Mouse (Mus musculus) MEL (cell line): Measurements from ENCODE around the gene Fgfr2. TPM values are rescaled to one million over a fixed set of nuclear protein-coding genes. Genes with fewer than 3 reads are reported as not detected.

Experiments used
- DNase-seq: peaks from one replicate; pipeline ENCODE4 v3.0.0; 2011; ENCODE audit warnings: low read depth, low spot score
- H3K27ac ChIP-seq: 2 replicates; pipeline ENCODE4 v1.5.1; 2012; ENCODE audit warnings: low read depth, mild to moderate bottlenecking, control low read depth, low read length, moderate library complexity; ENCODE audit not compliant: control insufficient read depth
- H3K27me3 ChIP-seq, 2 experiments: fragments of 150-350 bp in 1 of 2; sonication (generic) in 1 of 2; 2 replicates each; pipeline ENCODE4 v1.6.1; 2012; ENCODE audit warnings: low read length in 2 of 2, mild to moderate bottlenecking in 2 of 2, improper control_type of control experiment in 1 of 2, moderate library complexity in 1 of 2; ENCODE audit not compliant: insufficient read depth in 2 of 2, control insufficient read depth in 1 of 2
- H3K36me3 ChIP-seq, 2 experiments: 2 replicates each; pipeline ENCODE4 v1.6.1; 2012 to 2014; ENCODE audit warnings: low read length in 2 of 2, improper control_type of control experiment in 1 of 2, inconsistent platforms in 1 of 2, mild to moderate bottlenecking in 1 of 2; ENCODE audit not compliant: insufficient read depth in 2 of 2, control insufficient read depth in 1 of 2
- H3K4me1 ChIP-seq, 2 experiments: fragments of 150-350 bp in 1 of 2; sonication (generic) in 1 of 2; 2 replicates each; pipeline ENCODE4 v1.6.1; 2012; ENCODE audit warnings: low read length in 2 of 2, improper control_type of control experiment in 1 of 2, mild to moderate bottlenecking in 1 of 2; ENCODE audit not compliant: insufficient read depth in 2 of 2, control insufficient read depth in 1 of 2
- H3K4me3 ChIP-seq, 2 experiments: fragments of 150-350 bp in 1 of 2; sonication (generic) in 1 of 2; 2 replicates each; pipeline ENCODE4 v1.5.1; 2012; ENCODE audit warnings: low read depth in 2 of 2, low read length in 2 of 2, mild to moderate bottlenecking in 2 of 2, moderate library complexity in 2 of 2, control low read depth in 1 of 2, improper control_type of control experiment in 1 of 2; ENCODE audit not compliant: control insufficient read depth in 1 of 2, insufficient read depth in 1 of 2
- H3K79me2 ChIP-seq: 2 replicates; pipeline ENCODE4 v1.6.1; 2012; ENCODE audit warnings: mild to moderate bottlenecking, low read length, moderate library complexity; ENCODE audit not compliant: control insufficient read depth, poor library complexity, insufficient read depth
- H3K9ac ChIP-seq: 2 replicates; pipeline ENCODE4 v1.6.1; 2012; ENCODE audit warnings: low read depth, mild to moderate bottlenecking, control low read depth, low read length, moderate library complexity; ENCODE audit not compliant: control insufficient read depth, poor library complexity, severe bottlenecking
- H3K9me3 ChIP-seq: fragments of 150-350 bp; sonication (generic); replicated peaks from 2 replicates; pipeline ENCODE4 v1.6.1; 2012; ENCODE audit warnings: mild to moderate bottlenecking, low read length, improper control_type of control experiment, moderate library complexity; ENCODE audit not compliant: insufficient read depth
- CHD2 ChIP-seq: IDR thresholded peaks from 2 replicates; pipeline ENCODE4 v1.6.1; 2011; ENCODE audit warnings: low read length, improper control_type of control experiment
- CTCF ChIP-seq, 3 experiments: IDR thresholded peaks in 2 of 3; conservative IDR thresholded peaks in 1 of 3; 2 replicates each; pipeline ENCODE4 v1.5.1; 2011 to 2012; ENCODE audit warnings: low read length in 3 of 3, low read depth in 2 of 3, mild to moderate bottlenecking in 2 of 3, improper control_type of control experiment in 1 of 3, inconsistent platforms in 1 of 3, mixed read lengths in 1 of 3, moderate library complexity in 1 of 3; ENCODE audit not compliant: control insufficient read depth in 1 of 3, insufficient read depth in 1 of 3, poor library complexity in 1 of 3, severe bottlenecking in 1 of 3
- E2F4 ChIP-seq: IDR thresholded peaks from 2 replicates; pipeline ENCODE4 v1.6.1; 2011; ENCODE audit warnings: low read depth, low read length, improper control_type of control experiment, borderline replicate concordance
- ETS1 ChIP-seq: IDR thresholded peaks from 2 replicates; pipeline ENCODE4 v1.6.1; 2012; ENCODE audit warnings: low read depth, mild to moderate bottlenecking, inconsistent platforms, low read length, improper control_type of control experiment, moderate library complexity
- HCFC1 ChIP-seq: IDR thresholded peaks from 2 replicates; pipeline ENCODE4 v1.6.1; 2012; ENCODE audit warnings: low read depth, mild to moderate bottlenecking, inconsistent platforms, low read length, improper control_type of control experiment, moderate library complexity
- JUND ChIP-seq: IDR thresholded peaks from 2 replicates; pipeline ENCODE4 v1.6.1; 2011; ENCODE audit warnings: low read depth, mild to moderate bottlenecking, improper control_type of control experiment, low read length
- MAFK ChIP-seq: IDR thresholded peaks from 2 replicates; pipeline ENCODE4 v1.6.1; 2011; ENCODE audit warnings: low read depth, mild to moderate bottlenecking, low read length, improper control_type of control experiment, borderline replicate concordance
- MAX ChIP-seq: IDR thresholded peaks from 2 replicates; pipeline ENCODE4 v1.6.1; 2011; ENCODE audit warnings: low read length, improper control_type of control experiment
- MEF2A ChIP-seq: IDR thresholded peaks from 2 replicates; pipeline ENCODE4 v1.6.1; 2014; ENCODE audit warnings: low read depth, mild to moderate bottlenecking, inconsistent platforms, low read length, improper control_type of control experiment; ENCODE audit not compliant: poor library complexity, insufficient replicate concordance, severe bottlenecking; ENCODE audit errors: extremely low read depth
- MYC ChIP-seq: IDR thresholded peaks from 2 replicates; pipeline ENCODE4 v1.6.1; 2011; ENCODE audit warnings: low read depth, mild to moderate bottlenecking, low read length, improper control_type of control experiment, moderate library complexity
- NELFE ChIP-seq: IDR thresholded peaks from 2 replicates; pipeline ENCODE4 v1.6.1; 2011; ENCODE audit warnings: low read depth, low read length, improper control_type of control experiment
- NRF1 ChIP-seq: IDR thresholded peaks from 2 replicates; pipeline ENCODE4 v1.6.1; 2014; ENCODE audit warnings: low read depth, mild to moderate bottlenecking, inconsistent platforms, low read length, improper control_type of control experiment, moderate library complexity; ENCODE audit not compliant: poor library complexity, insufficient read depth, severe bottlenecking
- POLR2A ChIP-seq, 2 experiments: IDR thresholded peaks; 2 replicates each; pipeline ENCODE4 v1.6.1; 2011 to 2012; ENCODE audit warnings: low read length in 2 of 2, mild to moderate bottlenecking in 2 of 2, control low read depth in 1 of 2, improper control_type of control experiment in 1 of 2, low read depth in 1 of 2, moderate library complexity in 1 of 2; ENCODE audit not compliant: control insufficient read depth in 1 of 2, insufficient read depth in 1 of 2, poor library complexity in 1 of 2
- POLR2AphosphoS5 ChIP-seq: IDR thresholded peaks from 2 replicates; pipeline ENCODE4 v1.6.1; 2012; ENCODE audit warnings: low read depth, borderline replicate concordance, mild to moderate bottlenecking, inconsistent platforms, low read length, moderate library complexity, mixed read lengths
- RAD21 ChIP-seq: IDR thresholded peaks from 2 replicates; pipeline ENCODE4 v1.6.1; 2011; ENCODE audit warnings: mild to moderate bottlenecking, low read depth, low read length, improper control_type of control experiment
- SIN3A ChIP-seq: IDR thresholded peaks from 2 replicates; pipeline ENCODE4 v1.6.1; 2012; ENCODE audit warnings: low read length, improper control_type of control experiment, inconsistent platforms
- SMC3 ChIP-seq: IDR thresholded peaks from 2 replicates; pipeline ENCODE4 v1.6.1; 2011; ENCODE audit warnings: low read depth, low read length, improper control_type of control experiment
- TBP ChIP-seq: IDR thresholded peaks from 2 replicates; pipeline ENCODE4 v1.8.0; 2011; ENCODE audit warnings: low read depth, low read length, improper control_type of control experiment
- USF2 ChIP-seq, 2 experiments: IDR thresholded peaks; 2 replicates each; pipeline ENCODE4 v1.6.1; 2011 to 2012; ENCODE audit warnings: improper control_type of control experiment in 2 of 2, low read length in 2 of 2, borderline replicate concordance in 1 of 2, inconsistent platforms in 1 of 2, low read depth in 1 of 2, mild to moderate bottlenecking in 1 of 2; ENCODE audit not compliant: insufficient read depth in 1 of 2
- ZMIZ1 ChIP-seq: IDR thresholded peaks from 2 replicates; pipeline ENCODE4 v1.6.1; 2012; ENCODE audit warnings: low read depth, mild to moderate bottlenecking, inconsistent platforms, low read length, improper control_type of control experiment, moderate library complexity
- ZNF384 ChIP-seq: IDR thresholded peaks from 2 replicates; pipeline ENCODE4 v1.6.1; 2012; ENCODE audit warnings: low read depth, mild to moderate bottlenecking, inconsistent platforms, low read length, improper control_type of control experiment
- polyA plus RNA-seq, 2 experiments: library from polyadenylated mRNA; stranded (reverse) in 1 of 2; unstranded in 1 of 2; fragments of >175 nt in 1 of 2; fragments of >200 nt in 1 of 2; gene quantifications; 2 replicates each; pipeline versions ENCODE4 v1.2.1 to v1.2.4; 2012; ENCODE audit warnings: low replicate concordance in 2 of 2, low read depth in 1 of 2; ENCODE audit not compliant: insufficient read length in 2 of 2, insufficient read depth in 1 of 2, missing spikeins in 1 of 2
- total RNA-seq: library from RNA; depleted of rRNA; stranded (reverse); fragments of 300-350 nt; gene quantifications from 2 replicates; pipeline ENCODE4 v1.2.3, GENCODE M21; 2012

Fgfr2 gene
- total and polyA plus RNA-seq, 3 experiments: not detected

GRCm38 (mm10) chr7:132682901-132683300 is 440.2 kb downstream of the Fgfr2 start:
- Histone ChIP-seq H3K9me3 (no peaks in the 10 kb centered on the region), H3K27ac (no peak overlapping the region), H3K27me3 (no peaks in the 10 kb centered on the region), H3K79me2 (no peaks in the 10 kb centered on the region), H3K4me1 (peaks cover 23 to 35% of the 10 kb centered on the region in 2 experiments), H3K36me3 (peaks cover 0 to 29% of the 10 kb centered on the region in 2 experiments; a peak in 2 of 4 replicates), H3K4me3 (no peak overlapping the region), H3K9ac (no peak overlapping the region)
- TF ChIP-seq CHD2 (no peak), ZNF384 (no peak), JUND (no peak)
- DNase-seq: no peak

GRCm38 (mm10) chr7:132682336-132682735 is 440.8 kb downstream of the Fgfr2 start:
- no peak overlapping the region for H3K9ac ChIP-seq
- H3K4me1 ChIP-seq: peaks cover 23 to 30% of the 10 kb centered on the region in 2 experiments
- DNase-seq: no peak
- no peak overlapping the region for H3K4me3 ChIP-seq
- peaks cover 0 to 27% of the 10 kb centered on the region in 2 experiments; a peak in 2 of 4 replicates for H3K36me3 ChIP-seq
- no peak overlapping the region for H3K27ac ChIP-seq
- H3K27me3 ChIP-seq: no peaks in the 10 kb centered on the region
- no peaks in the 10 kb centered on the region for H3K79me2 ChIP-seq
- H3K9me3 ChIP-seq: no peaks in the 10 kb centered on the region
- TF ChIP-seq CTCF (IDR thresholded peaks at IDR 0.05 in 2 of 3, conservative IDR thresholded peaks at IDR 0.05 in 1 of 3; ENCODE audit: control insufficient read depth in 1 of 3, insufficient read depth in 1 of 3, low read depth in 2 of 3, low read length in 3 of 3, poor library complexity in 1 of 3, severe bottlenecking in 1 of 3) (no peak), ZMIZ1 (no peak), JUND (no peak), TBP (no peak), HCFC1 (no peak), POLR2A (IDR thresholded peaks at IDR 0.05; ENCODE audit: control insufficient read depth in 1 of 2, insufficient read depth in 1 of 2, low read depth in 1 of 2, low read length in 2 of 2, poor library complexity in 1 of 2) (no peak), MEF2A (no peak), USF2 (IDR thresholded peaks at IDR 0.05; ENCODE audit: borderline replicate concordance in 1 of 2, insufficient read depth in 1 of 2, low read depth in 1 of 2, low read length in 2 of 2) (no peak), MYC (no peak), NELFE (no peak), MAFK (no peak), MAX (no peak), SIN3A (no peak), ETS1 (no peak), SMC3 (no peak), ZNF384 (no peak), RAD21 (no peak), NRF1 (no peak), E2F4 (no peak), POLR2AphosphoS5 (no peak)
